Mouse (Mus musculus) liver, embryonic 13.5 days (tissue): Measurements from ENCODE around the gene Ankrd33. TPM values are rescaled to one million over a fixed set of nuclear protein-coding genes. Genes with fewer than 3 reads are reported as not detected.

Experiments
- ATAC-seq: fragments of 200-750 bp; cut with Nextera tagmentation; 2 replicates; pipeline ENCODE4 v1.8.0; 2017; ENCODE audit warnings: low read depth, mild to moderate bottlenecking, moderate number of reproducible peaks, moderate library complexity
- DNase-seq: peaks from one replicate; pipeline ENCODE4 v3.0.0; 2022
- H3K27ac ChIP-seq: fragments of 300-500 bp; sonication (generic); 2 replicates; pipeline ENCODE4 v1.5.1; 2015; ENCODE audit warnings: moderate library complexity, mild to moderate bottlenecking, inconsistent platforms
- H3K27me3 ChIP-seq: fragments of 300-500 bp; sonication (generic); 2 replicates; pipeline ENCODE4 v1.6.1; 2015; ENCODE audit warnings: mild to moderate bottlenecking, inconsistent platforms
- H3K36me3 ChIP-seq: fragments of 300-500 bp; sonication (generic); 2 replicates; pipeline ENCODE4 v1.6.1; 2015; ENCODE audit warnings: mild to moderate bottlenecking, inconsistent platforms
- H3K4me1 ChIP-seq: fragments of 300-500 bp; sonication (generic); replicated peaks from 2 replicates; pipeline ENCODE4 v1.6.1; 2015; ENCODE audit warnings: inconsistent platforms
- H3K4me2 ChIP-seq: fragments of 300-500 bp; sonication (generic); 2 replicates; pipeline ENCODE4 v1.6.1; 2015; ENCODE audit warnings: inconsistent platforms, mild to moderate bottlenecking, moderate library complexity
- H3K4me3 ChIP-seq: fragments of 300-500 bp; sonication (generic); replicated peaks from 2 replicates; pipeline ENCODE4 v1.5.1; 2015; ENCODE audit warnings: mild to moderate bottlenecking, inconsistent platforms
- H3K9ac ChIP-seq: fragments of 300-500 bp; sonication (generic); 2 replicates; pipeline ENCODE4 v1.6.1; 2015; ENCODE audit warnings: mild to moderate bottlenecking, inconsistent platforms
- H3K9me3 ChIP-seq: fragments of 300-500 bp; sonication (generic); replicated peaks from 2 replicates; pipeline ENCODE4 v1.6.1; 2016; ENCODE audit warnings: inconsistent platforms
- WGBS: fragments of 180-500 bp; shearing (Covaris S2); methylation state at CpG from one replicate; pipeline ENCODE4 v1.1.7; 2015; ENCODE audit not compliant: insufficient replicate concordance; 5-methylcytosine and 5-hydroxymethylcytosine counted together
- polyA plus RNA-seq: library from polyadenylated mRNA; unstranded; fragments of >200 nt; fragmentation: Nextera tagmentation; extraction: Ambion mirVana; gene quantifications from 2 replicates; pipeline ENCODE4 v1.2.1, GENCODE M21; 2015

The Ankrd33 gene
- polyA plus RNA-seq, 1 experiment from 2014 or later, result not detected

- no peak overlapping the region for H3K27ac ChIP-seq
- no peaks in the 10 kb centered on the region for H3K9me3 ChIP-seq
- H3K4me3 ChIP-seq, result no peak overlapping the region
- H3K36me3 ChIP-seq, result no peaks in the 10 kb centered on the region
- 37% methylated on average over 6 of the region's 6 CpGs for WGBS
- peaks cover 16% of the 10 kb centered on the region for H3K27me3 ChIP-seq
- no peak overlapping the region for H3K9ac ChIP-seq
- H3K4me2 ChIP-seq, result no peak overlapping the region
- no peak for ATAC-seq
- peaks cover 49% of the 10 kb centered on the region for H3K4me1 ChIP-seq
- no peak for DNase-seq
These were observed 33.0 kb downstream of the Ankrd33 start for GRCm38 (mm10) chr15:101148604-101149003.

GRCm38 (mm10) chr15:101151409-101152261 is 36.1 kb downstream of the Ankrd33 start:
- Histone ChIP-seq H3K9ac (no peak overlapping the region), H3K9me3 (no peaks in the 10 kb centered on the region), H3K4me1 (peaks cover 28% of the 10 kb centered on the region), H3K27me3 (peaks cover 9% of the 10 kb centered on the region), H3K27ac (no peak overlapping the region), H3K4me2 (no peak overlapping the region), H3K36me3 (no peaks in the 10 kb centered on the region), H3K4me3 (no peak overlapping the region)
- DNase-seq (no peak), ATAC-seq (no peak)
- 33% methylated on average over 9 of the region's 9 CpGs for WGBS

GRCm38 (mm10) chr15:101154700-101155616 is 39.4 kb downstream of the Ankrd33 start:
- H3K4me1 ChIP-seq, result peaks cover 7% of the 10 kb centered on the region; the same call in 1 of the 2 replicates
- no peak overlapping the region for H3K9ac ChIP-seq
- WGBS, result 30% methylated on average over 7 of the region's 7 CpGs
- H3K27me3 ChIP-seq, result no peaks in the 10 kb centered on the region
- H3K36me3 ChIP-seq, result no peaks in the 10 kb centered on the region
- no peak for DNase-seq
- H3K27ac ChIP-seq, result no peak overlapping the region
- H3K4me3 ChIP-seq, result no peak overlapping the region
- H3K4me2 ChIP-seq, result no peak overlapping the region
- ATAC-seq, result no peak
- no peaks in the 10 kb centered on the region for H3K9me3 ChIP-seq

- no peak overlapping the region for H3K27ac ChIP-seq
- no peak for DNase-seq
- H3K4me1 ChIP-seq, result peaks cover 9% of the 10 kb centered on the region
- no peak overlapping the region for H3K9ac ChIP-seq
- WGBS, result 3% methylated on average over 1 of the region's 1 CpGs
- H3K4me2 ChIP-seq, result no peak overlapping the region
- H3K27me3 ChIP-seq, result no peaks in the 10 kb centered on the region
- no peaks in the 10 kb centered on the region for H3K9me3 ChIP-seq
- no peak overlapping the region for H3K4me3 ChIP-seq
- no peaks in the 10 kb centered on the region for H3K36me3 ChIP-seq
- ATAC-seq, result no peak
These were observed 44.6 kb downstream of the Ankrd33 start for GRCm38 (mm10) chr15:101160128-101160527.

GRCm38 (mm10) chr15:101160591-101160990 is 45.0 kb downstream of the Ankrd33 start:
- Histone ChIP-seq H3K36me3 (no peaks in the 10 kb centered on the region), H3K27me3 (no peaks in the 10 kb centered on the region), H3K4me2 (no peak overlapping the region), H3K27ac (no peak overlapping the region), H3K9me3 (no peaks in the 10 kb centered on the region), H3K4me1 (peaks cover 10% of the 10 kb centered on the region), H3K9ac (no peak overlapping the region), H3K4me3 (no peak overlapping the region)
- DNase-seq, result no peak
- 33% methylated on average over 7 of the region's 7 CpGs for WGBS
- no peak for ATAC-seq

GRCm38 (mm10) chr15:101161534-101161933 is 46.0 kb downstream of the Ankrd33 start:
- 63% methylated on average over 7 of the region's 7 CpGs for WGBS

GRCm38 (mm10) chr15:101163056-101163458 is 47.5 kb downstream of the Ankrd33 start:
- H3K36me3 ChIP-seq, result no peaks in the 10 kb centered on the region
- peaks cover 5% of the 10 kb centered on the region; the same call in 1 of the 2 replicates for H3K27me3 ChIP-seq
- no peak overlapping the region for H3K9ac ChIP-seq
- H3K9me3 ChIP-seq, result no peaks in the 10 kb centered on the region
- no peak for ATAC-seq
- no peak overlapping the region for H3K4me2 ChIP-seq
- H3K4me3 ChIP-seq, result no peak overlapping the region
- peaks cover 16% of the 10 kb centered on the region for H3K4me1 ChIP-seq
- WGBS, result 71% methylated on average over 15 of the region's 15 CpGs
- H3K27ac ChIP-seq, result no peak overlapping the region
- no peak for DNase-seq

More at GRCm38 (mm10) chr15:101161534-101161933, 46.0 kb downstream of the Ankrd33 start:
- Histone ChIP-seq H3K4me3 (no peak overlapping the region), H3K27ac (no peak overlapping the region), H3K36me3 (no peaks in the 10 kb centered on the region), H3K9me3 (no peaks in the 10 kb centered on the region), H3K4me1 (peaks cover 16% of the 10 kb centered on the region), H3K27me3 (peaks cover 5% of the 10 kb centered on the region; the same call in 1 of the 2 replicates), H3K9ac (no peak overlapping the region), H3K4me2 (no peak overlapping the region)
- DNase-seq, result no peak
- ATAC-seq, result no peak

- H3K4me1 ChIP-seq, result peaks cover 17% of the 10 kb centered on the region
- no peak overlapping the region for H3K4me3 ChIP-seq
- no peak overlapping the region for H3K4me2 ChIP-seq
- H3K9me3 ChIP-seq, result no peaks in the 10 kb centered on the region
- H3K27ac ChIP-seq, result no peak overlapping the region
- DNase-seq (no peak), ATAC-seq (peak; percentile 20; the same call in 1 of the 2 replicates)
- no peaks in the 10 kb centered on the region for H3K36me3 ChIP-seq
- peaks cover 5% of the 10 kb centered on the region; the same call in 1 of the 2 replicates for H3K27me3 ChIP-seq
- no peak overlapping the region for H3K9ac ChIP-seq
- WGBS, result 37% methylated on average over 5 of the region's 5 CpGs
These were observed 48.3 kb downstream of the Ankrd33 start for GRCm38 (mm10) chr15:101163854-101164253.

- Histone ChIP-seq H3K4me1 (peaks cover 21% of the 10 kb centered on the region), H3K27ac (no peak overlapping the region), H3K9me3 (no peaks in the 10 kb centered on the region), H3K4me3 (no peak overlapping the region), H3K36me3 (no peaks in the 10 kb centered on the region), H3K27me3 (peaks cover 5% of the 10 kb centered on the region; the same call in 1 of the 2 replicates), H3K4me2 (no peak overlapping the region), H3K9ac (no peak overlapping the region)
- no peak for DNase-seq
- WGBS, result 47% methylated on average over 5 of the region's 5 CpGs
- no peak for ATAC-seq
These were observed 48.7 kb downstream of the Ankrd33 start for GRCm38 (mm10) chr15:101164291-101164690.

- ATAC-seq (no peak), DNase-seq (no peak)
- whole genome bisulfite sequencing, result 39% methylated on average over 16 of the region's 16 CpGs
- no peaks in the 10 kb centered on the region for H3K9me3 ChIP-seq
- no peak overlapping the region for H3K4me3 ChIP-seq
- H3K4me2 ChIP-seq, result no peak overlapping the region
- H3K4me1 ChIP-seq, result peaks cover 37% of the 10 kb centered on the region
- peaks cover 5% of the 10 kb centered on the region; the same call in 1 of the 2 replicates for H3K27me3 ChIP-seq
- H3K9ac ChIP-seq, result no peak overlapping the region
- no peak overlapping the region for H3K27ac ChIP-seq
- no peaks in the 10 kb centered on the region for H3K36me3 ChIP-seq
These were observed 50.3 kb downstream of the Ankrd33 start for GRCm38 (mm10) chr15:101165658-101166437.
